Mouse (Mus musculus) lung, embryonic 15.5 days (tissue): ENCODE results near the gene Gm3594. TPM values are rescaled to one million over a fixed set of nuclear protein-coding genes. Genes with fewer than 3 reads are reported as not detected.
"Not testable (repeated sequence)": the region's sequence is repeated elsewhere in the genome, so short reads cannot be mapped to it uniquely, and the experiment has no call there.

ENCODE experiments used
- ATAC-seq: fragments of 200-750 bp; cut with Nextera tagmentation; 2 replicates; pipeline ENCODE4 v1.8.0; 2017; ENCODE audit warnings: moderate number of reproducible peaks, borderline replicate concordance; ENCODE audit not compliant: low FRiP score, low TSS enrichment; ENCODE audit errors: extremely low read depth
- H3K27ac ChIP-seq: fragments of 300-500 bp; sonication (generic); 2 replicates; pipeline ENCODE4 v1.5.1; 2015; ENCODE audit warnings: moderate library complexity, mild to moderate bottlenecking, inconsistent platforms
- H3K27me3 ChIP-seq: fragments of 300-500 bp; sonication (generic); 2 replicates; pipeline ENCODE4 v1.6.1; 2015; ENCODE audit warnings: inconsistent platforms
- H3K36me3 ChIP-seq: fragments of 300-500 bp; sonication (generic); 2 replicates; pipeline ENCODE4 v1.6.1; 2015; ENCODE audit warnings: inconsistent platforms
- H3K4me1 ChIP-seq: fragments of 300-500 bp; sonication (generic); 2 replicates; pipeline ENCODE4 v1.6.1; 2015; ENCODE audit warnings: inconsistent platforms
- H3K4me2 ChIP-seq: fragments of 300-500 bp; sonication (generic); 2 replicates; pipeline ENCODE4 v1.6.1; 2015; ENCODE audit warnings: inconsistent platforms, mild to moderate bottlenecking, moderate library complexity
- H3K4me3 ChIP-seq: fragments of 300-500 bp; sonication (generic); 2 replicates; pipeline ENCODE4 v1.5.1; 2015; ENCODE audit warnings: mild to moderate bottlenecking, inconsistent platforms
- H3K9ac ChIP-seq: fragments of 300-500 bp; sonication (generic); 2 replicates; pipeline ENCODE4 v1.6.1; 2015; ENCODE audit warnings: inconsistent platforms
- H3K9me3 ChIP-seq: fragments of 300-500 bp; sonication (generic); 2 replicates; pipeline ENCODE4 v1.6.1; 2016; ENCODE audit warnings: inconsistent platforms
- WGBS: fragments of 180-500 bp; shearing (Covaris S2); methylation state at CpG from one replicate; pipeline ENCODE4 v1.1.7; 2015; 5-methylcytosine and 5-hydroxymethylcytosine counted together
- polyA plus RNA-seq: library from polyadenylated mRNA; unstranded; fragments of >200 nt; fragmentation: Nextera tagmentation; extraction: Ambion mirVana; gene quantifications from 2 replicates; pipeline ENCODE4 v1.2.1, GENCODE M21; 2015

Gm3594 gene
- polyA plus RNA-seq: not detected in 2 replicates

GRCm38 (mm10) chr14:6444511-6444910 lies at the start of gene Gm3594:
Gene Gm3594 (minus strand): TSS chr14:6444611.
- H3K9ac ChIP-seq, H3K4me1 ChIP-seq, H3K9me3 ChIP-seq, ATAC-seq, H3K27ac ChIP-seq, H3K4me3 ChIP-seq, H3K36me3 ChIP-seq, H3K4me2 ChIP-seq, H3K27me3 ChIP-seq: not testable (repeated sequence)
- no CpG with 5 or more reads among the region's 4 CpGs for WGBS

- H3K4me1 ChIP-seq, H3K36me3 ChIP-seq, H3K27me3 ChIP-seq, H3K9ac ChIP-seq, ATAC-seq, H3K27ac ChIP-seq, H3K9me3 ChIP-seq, H3K4me3 ChIP-seq, H3K4me2 ChIP-seq: not testable (repeated sequence)
- WGBS: 47% methylated on average over 1 of the region's 1 CpGs
Observed at GRCm38 (mm10) chr14:6486331-6486730, 41.9 kb upstream of the Gm3594 start.

- H3K36me3 ChIP-seq, ATAC-seq, H3K4me1 ChIP-seq, H3K27ac ChIP-seq, H3K9me3 ChIP-seq, H3K27me3 ChIP-seq, H3K4me3 ChIP-seq, H3K9ac ChIP-seq, H3K4me2 ChIP-seq: not testable (repeated sequence)
- 71% methylated on average over 1 of the region's 1 CpGs for WGBS
Observed at GRCm38 (mm10) chr14:6485541-6485940, 41.1 kb upstream of the Gm3594 start.

- H3K36me3 ChIP-seq, H3K4me3 ChIP-seq, H3K9me3 ChIP-seq, ATAC-seq, H3K27ac ChIP-seq, H3K4me1 ChIP-seq, H3K27me3 ChIP-seq, H3K9ac ChIP-seq, H3K4me2 ChIP-seq: not testable (repeated sequence)
- WGBS: 78% methylated on average over 7 of the region's 8 CpGs
Observed at GRCm38 (mm10) chr14:6482126-6482525, 37.7 kb upstream of the Gm3594 start.

GRCm38 (mm10) chr14:6471856-6472255 lies 27.4 kb upstream of the Gm3594 start:
- 85% methylated on average over 1 of the region's 1 CpGs for WGBS
- H3K4me2 ChIP-seq, ATAC-seq, H3K27me3 ChIP-seq, H3K9ac ChIP-seq, H3K4me3 ChIP-seq, H3K27ac ChIP-seq, H3K36me3 ChIP-seq, H3K4me1 ChIP-seq, H3K9me3 ChIP-seq: not testable (repeated sequence)

- not testable (repeated sequence) for H3K4me1 ChIP-seq, H3K36me3 ChIP-seq, H3K4me2 ChIP-seq, H3K9me3 ChIP-seq, H3K27ac ChIP-seq, H3K9ac ChIP-seq, H3K27me3 ChIP-seq, H3K4me3 ChIP-seq, ATAC-seq
- WGBS: 82% methylated on average over 3 of the region's 4 CpGs
Observed at GRCm38 (mm10) chr14:6440774-6441173, 3.6 kb downstream of the Gm3594 start.

- H3K27ac ChIP-seq, H3K36me3 ChIP-seq, H3K27me3 ChIP-seq, H3K4me1 ChIP-seq, H3K4me2 ChIP-seq, H3K9ac ChIP-seq, H3K4me3 ChIP-seq, ATAC-seq, H3K9me3 ChIP-seq: not testable (repeated sequence)
- WGBS: 64% methylated on average over 2 of the region's 5 CpGs
Observed at GRCm38 (mm10) chr14:6440206-6440605, 4.2 kb downstream of the Gm3594 start.

- not testable (repeated sequence) for H3K27me3 ChIP-seq, ATAC-seq, H3K4me3 ChIP-seq, H3K9ac ChIP-seq, H3K9me3 ChIP-seq, H3K36me3 ChIP-seq, H3K27ac ChIP-seq, H3K4me1 ChIP-seq
- peak overlapping the region; percentile 34; the same call in 1 of the 2 replicates for H3K4me2 ChIP-seq
- WGBS: 6% methylated on average over 12 of the region's 42 CpGs
Observed at GRCm38 (mm10) chr14:6426766-6427165, 17.6 kb downstream of the Gm3594 start.

- not testable (repeated sequence) for H3K4me3 ChIP-seq, H3K27me3 ChIP-seq, H3K36me3 ChIP-seq, H3K9ac ChIP-seq, H3K27ac ChIP-seq, ATAC-seq, H3K9me3 ChIP-seq, H3K4me1 ChIP-seq
- 22% methylated on average over 22 of the region's 22 CpGs for WGBS
- peak overlapping the region; percentile 34; the same call in 1 of the 2 replicates for H3K4me2 ChIP-seq
Observed at GRCm38 (mm10) chr14:6426353-6426752, 18.1 kb downstream of the Gm3594 start.

- not testable (repeated sequence) for ATAC-seq
- no CpG with 5 or more reads among the region's 2 CpGs for WGBS
Observed at GRCm38 (mm10) chr14:6412382-6412781, 32.0 kb downstream of the Gm3594 start, which contains the start of gene Gm3591. Gene Gm3591 (minus strand): TSS chr14:6412482.

GRCm38 (mm10) chr14:6390219-6390618 lies 54.2 kb downstream of the Gm3594 start, which contains the start of gene Gm16440:
Gene Gm16440 (minus strand): TSS chr14:6390319.
- H3K9ac ChIP-seq, H3K27me3 ChIP-seq, ATAC-seq, H3K27ac ChIP-seq, H3K4me1 ChIP-seq, H3K4me3 ChIP-seq, H3K9me3 ChIP-seq, H3K36me3 ChIP-seq, H3K4me2 ChIP-seq: not testable (repeated sequence)
- 77% methylated on average over 2 of the region's 4 CpGs for WGBS

More at GRCm38 (mm10) chr14:6412382-6412781, 32.0 kb downstream of the Gm3594 start, which contains the start of gene Gm3591:
- not testable (repeated sequence) for H3K4me3 ChIP-seq, H3K9me3 ChIP-seq, H3K27me3 ChIP-seq, H3K4me1 ChIP-seq, H3K4me2 ChIP-seq, H3K27ac ChIP-seq, H3K36me3 ChIP-seq, H3K9ac ChIP-seq
